Mouse (Mus musculus): ENCODE data around the gene Fbll1.

Gene Fbll1

GRCm38 (mm10) chr11:35784002-35784401 is 14.7 kb downstream of the Fbll1 start:
- DNase-seq (ENCODE audit: extremely low spot score), result no peak

- DNase-seq (ENCODE audit: extremely low spot score), result no peak
These were observed 15.6 kb downstream of the Fbll1 start for GRCm38 (mm10) chr11:35783038-35783437.

GRCm38 (mm10) chr11:35782444-35782843 is 16.2 kb downstream of the Fbll1 start:
- no peak for DNase-seq (ENCODE audit: extremely low spot score)

GRCm38 (mm10) chr11:35780336-35780735 is 18.3 kb downstream of the Fbll1 start:
- no peak for DNase-seq (ENCODE audit: extremely low spot score)

- no peak for DNase-seq (ENCODE audit: extremely low spot score)
These were observed 22.2 kb downstream of the Fbll1 start for GRCm38 (mm10) chr11:35776452-35776851.

- no peak for DNase-seq (ENCODE audit: extremely low spot score)
These were observed 23.1 kb downstream of the Fbll1 start for GRCm38 (mm10) chr11:35775606-35776005.

- no peak for DNase-seq (ENCODE audit: extremely low spot score)
These were observed 27.8 kb downstream of the Fbll1 start for GRCm38 (mm10) chr11:35770741-35771504.

GRCm38 (mm10) chr11:35769746-35770437 is 28.8 kb downstream of the Fbll1 start:
- no peak for DNase-seq (ENCODE audit: extremely low spot score)

GRCm38 (mm10) chr11:35769188-35769745 is 29.4 kb downstream of the Fbll1 start, which contains the start of gene Pank3:
Gene Pank3 (plus strand): TSS chr11:35769484.
- DNase-seq (ENCODE audit: extremely low spot score), result peak; percentile 97

- no peak for DNase-seq (ENCODE audit: extremely low spot score)
These were observed 31.8 kb downstream of the Fbll1 start for GRCm38 (mm10) chr11:35766845-35767244.

GRCm38 (mm10) chr11:35760627-35761003 is 38.1 kb downstream of the Fbll1 start:
- DNase-seq (ENCODE audit: extremely low spot score), result no peak

GRCm38 (mm10) chr11:35760001-35760626 is 38.6 kb downstream of the Fbll1 start:
- no peak for DNase-seq (ENCODE audit: extremely low spot score)

- no peak for DNase-seq (ENCODE audit: extremely low spot score)
These were observed 42.0 kb downstream of the Fbll1 start for GRCm38 (mm10) chr11:35756411-35757303.

GRCm38 (mm10) chr11:35755546-35755945 is 43.1 kb downstream of the Fbll1 start:
- no peak for DNase-seq (ENCODE audit: extremely low spot score)

GRCm38 (mm10) chr11:35754906-35755418 is 43.7 kb downstream of the Fbll1 start:
- no peak for DNase-seq (ENCODE audit: extremely low spot score)

GRCm38 (mm10) chr11:35750578-35750977 is 48.1 kb downstream of the Fbll1 start:
- DNase-seq (ENCODE audit: extremely low spot score), result no peak
